Mouse (Mus musculus) neural tube, embryonic 14.5 days (tissue): ENCODE data around the gene Cdk6. TPM values are rescaled to one million over a fixed set of nuclear protein-coding genes. Genes with fewer than 3 reads are reported as not detected.
"Not testable (repeated sequence)": the region's sequence is repeated elsewhere in the genome, so short reads cannot be mapped to it uniquely, and the experiment has no call there.

ENCODE experiments used
- ATAC-seq: fragments of 200-750 bp; cut with Nextera tagmentation; 2 replicates; pipeline ENCODE4 v1.8.0; 2017; ENCODE audit warnings: low read depth, mild to moderate bottlenecking, moderate TSS enrichment, moderate library complexity
- H3K27ac ChIP-seq: fragments of 300-500 bp; sonication (generic); 2 replicates; pipeline ENCODE4 v1.5.1; 2014; ENCODE audit warnings: low read depth, mild to moderate bottlenecking, control low read depth, low read length, moderate library complexity, mixed read lengths
- H3K27me3 ChIP-seq: fragments of 300-500 bp; sonication (generic); 2 replicates; pipeline ENCODE4 v1.6.1; 2014; ENCODE audit warnings: low read length; ENCODE audit not compliant: control insufficient read depth, insufficient read depth
- H3K36me3 ChIP-seq: fragments of 300-500 bp; sonication (generic); 2 replicates; pipeline ENCODE4 v1.6.1; 2014; ENCODE audit warnings: low read length, mixed read lengths; ENCODE audit not compliant: control insufficient read depth, insufficient read depth
- H3K4me1 ChIP-seq: fragments of 300-500 bp; sonication (generic); 2 replicates; pipeline ENCODE4 v1.6.1; 2014; ENCODE audit warnings: low read length; ENCODE audit not compliant: control insufficient read depth, insufficient read depth
- H3K4me2 ChIP-seq: fragments of 300-500 bp; sonication (generic); 2 replicates; pipeline ENCODE4 v1.6.1; 2014; ENCODE audit warnings: mild to moderate bottlenecking, low read depth, low read length, control low read depth
- H3K4me3 ChIP-seq: fragments of 300-500 bp; sonication (generic); 2 replicates; pipeline ENCODE4 v1.5.1; 2014; ENCODE audit warnings: low read depth, low read length, control low read depth, mixed read lengths
- H3K9ac ChIP-seq: fragments of 300-500 bp; sonication (generic); replicated peaks from 2 replicates; pipeline ENCODE4 v1.6.1; 2014; ENCODE audit warnings: low read depth, mild to moderate bottlenecking, control low read depth, low read length, mixed read lengths
- H3K9me3 ChIP-seq: fragments of 300-500 bp; sonication (generic); 2 replicates; pipeline ENCODE4 v1.6.1; 2016; ENCODE audit warnings: low read length; ENCODE audit not compliant: control insufficient read depth
- WGBS: fragments of 180-500 bp; shearing (Covaris S2); extraction: QIAGEN DNeasy Blood & Tissue Kit; methylation state at CpG from one replicate; pipeline ENCODE4 v1.1.7; 2014; 5-methylcytosine and 5-hydroxymethylcytosine counted together
- polyA plus RNA-seq: library from polyadenylated mRNA; unstranded; fragments of >200 nt; fragmentation: Nextera tagmentation; extraction: Ambion mirVana; gene quantifications from 2 replicates; pipeline ENCODE4 v1.2.1, GENCODE M21; 2014

Cdk6 gene
- polyA plus RNA-seq, 1 experiment from 2014 or later: 12.2 TPM

DNA sequence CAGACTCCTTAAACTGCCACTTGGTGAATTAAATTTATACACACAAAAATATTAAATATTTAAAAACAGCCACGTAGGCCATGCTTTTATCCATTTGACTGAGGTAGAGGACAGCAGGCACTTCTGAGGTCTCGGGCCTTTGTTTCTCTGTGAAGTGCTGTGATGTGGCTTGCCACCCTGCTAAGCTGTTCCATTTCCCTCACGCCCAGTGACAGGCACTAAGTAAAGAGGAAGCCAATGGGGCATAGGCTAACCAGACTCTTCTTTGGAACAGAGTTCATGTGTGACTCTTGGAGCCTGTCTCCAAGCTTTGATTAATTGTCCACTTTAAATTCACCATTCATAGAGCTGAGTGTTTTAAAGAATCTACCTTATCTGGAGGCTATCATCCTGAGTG is 79.5 kb downstream of the Cdk6 start:
- ATAC-seq: no peak
- H3K27ac ChIP-seq: no peak overlapping the region
- H3K9me3 ChIP-seq: no peaks in the 10 kb centered on the region
- H3K4me1 ChIP-seq: no peaks in the 10 kb centered on the region
- 74% methylated on average over 3 of the region's 3 CpGs for WGBS
- H3K9ac ChIP-seq: no peak overlapping the region
- no peak overlapping the region for H3K4me2 ChIP-seq
- H3K27me3 ChIP-seq: no peaks in the 10 kb centered on the region
- H3K4me3 ChIP-seq: no peak overlapping the region
- no peaks in the 10 kb centered on the region for H3K36me3 ChIP-seq

GRCm38 (mm10) chr5:3433131-3433700 is 91.9 kb downstream of the Cdk6 start:
- WGBS: 48% methylated on average over 19 of the region's 20 CpGs
- not testable (repeated sequence) for H3K9me3 ChIP-seq, H3K9ac ChIP-seq, H3K4me3 ChIP-seq, ATAC-seq, H3K4me2 ChIP-seq, H3K4me1 ChIP-seq, H3K27me3 ChIP-seq, H3K36me3 ChIP-seq, H3K27ac ChIP-seq

- not testable (repeated sequence) for H3K4me1 ChIP-seq, ATAC-seq, H3K27me3 ChIP-seq, H3K9ac ChIP-seq, H3K9me3 ChIP-seq, H3K36me3 ChIP-seq, H3K4me2 ChIP-seq, H3K4me3 ChIP-seq, H3K27ac ChIP-seq
- 97% methylated on average over 5 of the region's 5 CpGs for WGBS
These were observed 92.8 kb downstream of the Cdk6 start for GRCm38 (mm10) chr5:3434105-3434504.

- 96% methylated on average over 9 of the region's 9 CpGs for WGBS
- not testable (repeated sequence) for H3K9ac ChIP-seq, H3K4me3 ChIP-seq, H3K9me3 ChIP-seq, H3K36me3 ChIP-seq, H3K4me1 ChIP-seq, H3K27ac ChIP-seq, H3K27me3 ChIP-seq, ATAC-seq, H3K4me2 ChIP-seq
These were observed 97.2 kb downstream of the Cdk6 start for GRCm38 (mm10) chr5:3438453-3439003.

DNA sequence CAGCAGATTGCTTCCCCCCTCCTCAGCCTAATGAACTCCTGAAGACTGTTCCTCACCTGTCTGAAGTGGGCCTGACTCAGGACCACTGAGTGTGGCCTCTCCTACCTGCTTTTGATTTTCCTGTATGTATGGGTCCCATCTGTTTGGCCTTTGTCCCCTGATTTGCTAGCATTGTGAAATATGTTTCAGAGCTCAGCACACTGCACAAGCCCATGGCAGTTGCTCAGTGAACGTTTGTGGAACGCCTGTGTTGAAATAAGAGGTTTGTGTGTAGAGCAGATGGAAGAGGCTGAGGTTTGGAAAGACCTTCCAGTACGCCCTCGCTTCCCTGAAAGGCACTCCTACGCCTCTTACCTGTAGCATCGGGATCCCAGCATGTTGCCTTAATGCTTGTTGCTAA is 98.1 kb downstream of the Cdk6 start:
- H3K27me3 ChIP-seq, H3K9ac ChIP-seq, H3K27ac ChIP-seq, H3K4me2 ChIP-seq, H3K9me3 ChIP-seq, H3K4me1 ChIP-seq, H3K4me3 ChIP-seq, ATAC-seq, H3K36me3 ChIP-seq: not testable (repeated sequence)
- WGBS: 89% methylated on average over 6 of the region's 6 CpGs

- not testable (repeated sequence) for ATAC-seq, H3K36me3 ChIP-seq, H3K9ac ChIP-seq, H3K9me3 ChIP-seq, H3K4me1 ChIP-seq, H3K27ac ChIP-seq, H3K4me2 ChIP-seq, H3K4me3 ChIP-seq, H3K27me3 ChIP-seq
- 81% methylated on average over 3 of the region's 3 CpGs for WGBS
These were observed 101.2 kb downstream of the Cdk6 start for GRCm38 (mm10) chr5:3442524-3442923.

DNA sequence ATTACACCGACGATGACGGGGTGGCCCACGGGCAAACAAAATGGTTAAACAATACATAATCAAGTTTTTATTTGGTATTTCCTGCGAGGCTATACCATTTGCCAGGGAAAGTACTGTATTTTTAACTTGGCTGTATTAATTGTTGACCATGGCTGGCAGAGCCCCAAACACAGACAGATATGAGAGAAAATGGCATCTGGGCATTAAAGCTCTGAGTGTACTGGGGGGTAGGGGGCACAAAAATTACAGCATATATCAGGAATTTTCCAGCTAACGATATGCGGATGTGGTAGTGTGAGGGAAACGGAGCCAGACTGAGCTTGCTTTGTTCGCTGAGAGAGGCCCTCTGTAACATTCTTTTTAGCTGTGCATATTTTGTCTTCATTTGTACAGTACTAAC is 109.9 kb downstream of the Cdk6 start:
- not testable (repeated sequence) for H3K9me3 ChIP-seq, H3K9ac ChIP-seq, H3K4me3 ChIP-seq, H3K36me3 ChIP-seq, H3K27ac ChIP-seq, H3K27me3 ChIP-seq, ATAC-seq, H3K4me2 ChIP-seq, H3K4me1 ChIP-seq
- 36% methylated on average over 9 of the region's 9 CpGs for WGBS

- H3K9ac ChIP-seq, H3K4me1 ChIP-seq, H3K4me3 ChIP-seq, H3K27ac ChIP-seq, ATAC-seq, H3K27me3 ChIP-seq, H3K36me3 ChIP-seq, H3K4me2 ChIP-seq, H3K9me3 ChIP-seq: not testable (repeated sequence)
- WGBS: 5% methylated on average over 6 of the region's 6 CpGs
These were observed 112.7 kb downstream of the Cdk6 start for GRCm38 (mm10) chr5:3453946-3454345.

DNA sequence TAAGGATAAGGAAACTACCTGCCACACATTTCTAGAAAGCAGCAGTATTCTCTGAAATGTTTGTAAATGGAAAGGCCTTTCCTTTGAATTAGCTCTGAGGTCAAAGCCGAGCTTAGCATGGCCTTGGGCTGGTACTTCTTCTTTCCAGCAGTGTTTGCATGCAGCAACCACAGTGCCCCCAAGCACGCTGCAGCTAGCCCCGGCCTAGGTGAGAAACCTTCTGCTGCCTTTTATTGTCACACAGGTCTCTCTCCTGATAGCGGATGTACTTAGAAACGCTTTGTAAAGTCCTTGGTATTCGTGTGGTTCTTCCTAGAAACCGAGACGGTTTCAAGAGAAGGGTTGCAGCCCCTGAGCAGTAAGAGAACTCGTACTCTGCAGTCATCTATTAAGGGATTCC is 119.6 kb downstream of the Cdk6 start:
- ATAC-seq: no peak
- Histone ChIP-seq H3K4me3 (no peak overlapping the region), H3K27me3 (no peaks in the 10 kb centered on the region), H3K27ac (no peak overlapping the region), H3K9ac (no peak overlapping the region), H3K36me3 (no peaks in the 10 kb centered on the region), H3K9me3 (no peaks in the 10 kb centered on the region), H3K4me2 (no peak overlapping the region), H3K4me1 (no peaks in the 10 kb centered on the region)
- 90% methylated on average over 9 of the region's 9 CpGs for WGBS
